Mouse (Mus musculus) MEL (cell line): ENCODE data around the gene Cyb5d2. TPM values are rescaled to one million over a fixed set of nuclear protein-coding genes. Genes with fewer than 3 reads are reported as not detected.

Experiments used
- DNase-seq: peaks from one replicate; pipeline ENCODE4 v3.0.0; 2011; ENCODE audit warnings: low read depth, low spot score
- H3K27ac ChIP-seq: 2 replicates; pipeline ENCODE4 v1.5.1; 2012; ENCODE audit warnings: low read depth, mild to moderate bottlenecking, control low read depth, low read length, moderate library complexity; ENCODE audit not compliant: control insufficient read depth
- H3K27me3 ChIP-seq, 2 experiments: fragments of 150-350 bp in 1 of 2; sonication (generic) in 1 of 2; 2 replicates each; pipeline ENCODE4 v1.6.1; 2012; ENCODE audit warnings: low read length in 2 of 2, mild to moderate bottlenecking in 2 of 2, improper control_type of control experiment in 1 of 2, moderate library complexity in 1 of 2; ENCODE audit not compliant: insufficient read depth in 2 of 2, control insufficient read depth in 1 of 2
- H3K36me3 ChIP-seq, 2 experiments: 2 replicates each; pipeline ENCODE4 v1.6.1; 2012 to 2014; ENCODE audit warnings: low read length in 2 of 2, improper control_type of control experiment in 1 of 2, inconsistent platforms in 1 of 2, mild to moderate bottlenecking in 1 of 2; ENCODE audit not compliant: insufficient read depth in 2 of 2, control insufficient read depth in 1 of 2
- H3K4me1 ChIP-seq, 2 experiments: fragments of 150-350 bp in 1 of 2; sonication (generic) in 1 of 2; 2 replicates each; pipeline ENCODE4 v1.6.1; 2012; ENCODE audit warnings: low read length in 2 of 2, improper control_type of control experiment in 1 of 2, mild to moderate bottlenecking in 1 of 2; ENCODE audit not compliant: insufficient read depth in 2 of 2, control insufficient read depth in 1 of 2
- H3K4me3 ChIP-seq, 2 experiments: fragments of 150-350 bp in 1 of 2; sonication (generic) in 1 of 2; 2 replicates each; pipeline ENCODE4 v1.5.1; 2012; ENCODE audit warnings: low read depth in 2 of 2, low read length in 2 of 2, mild to moderate bottlenecking in 2 of 2, moderate library complexity in 2 of 2, control low read depth in 1 of 2, improper control_type of control experiment in 1 of 2; ENCODE audit not compliant: control insufficient read depth in 1 of 2, insufficient read depth in 1 of 2
- H3K79me2 ChIP-seq: 2 replicates; pipeline ENCODE4 v1.6.1; 2012; ENCODE audit warnings: mild to moderate bottlenecking, low read length, moderate library complexity; ENCODE audit not compliant: control insufficient read depth, poor library complexity, insufficient read depth
- H3K9ac ChIP-seq: 2 replicates; pipeline ENCODE4 v1.6.1; 2012; ENCODE audit warnings: low read depth, mild to moderate bottlenecking, control low read depth, low read length, moderate library complexity; ENCODE audit not compliant: control insufficient read depth, poor library complexity, severe bottlenecking
- H3K9me3 ChIP-seq: fragments of 150-350 bp; sonication (generic); replicated peaks from 2 replicates; pipeline ENCODE4 v1.6.1; 2012; ENCODE audit warnings: mild to moderate bottlenecking, low read length, improper control_type of control experiment, moderate library complexity; ENCODE audit not compliant: insufficient read depth
- BHLHE40 ChIP-seq: IDR thresholded peaks from 2 replicates; pipeline ENCODE4 v1.6.1; 2012; ENCODE audit warnings: low read depth, mild to moderate bottlenecking, inconsistent platforms, low read length, improper control_type of control experiment, borderline replicate concordance
- CHD1 ChIP-seq: IDR thresholded peaks from 2 replicates; pipeline ENCODE4 v1.6.1; 2012; ENCODE audit warnings: low read depth, mild to moderate bottlenecking, inconsistent platforms, low read length, improper control_type of control experiment
- ELF1 ChIP-seq: IDR thresholded peaks from 2 replicates; pipeline ENCODE4 v1.6.1; 2014; ENCODE audit warnings: low read depth, mild to moderate bottlenecking, inconsistent platforms, low read length, improper control_type of control experiment, moderate library complexity
- EP300 ChIP-seq, 2 experiments: IDR thresholded peaks; 2 replicates each; pipeline ENCODE4 v1.6.1; 2011; ENCODE audit warnings: improper control_type of control experiment in 2 of 2, low read length in 2 of 2, low read depth in 1 of 2, mild to moderate bottlenecking in 1 of 2
- ETS1 ChIP-seq: IDR thresholded peaks from 2 replicates; pipeline ENCODE4 v1.6.1; 2012; ENCODE audit warnings: low read depth, mild to moderate bottlenecking, inconsistent platforms, low read length, improper control_type of control experiment, moderate library complexity
- GABPA ChIP-seq: IDR thresholded peaks from 2 replicates; pipeline ENCODE4 v1.6.1; 2012; ENCODE audit warnings: low read depth, mild to moderate bottlenecking, inconsistent platforms, low read length, improper control_type of control experiment, moderate library complexity
- GATA1 ChIP-seq: IDR thresholded peaks from 2 replicates; pipeline ENCODE4 v1.6.1; 2011; ENCODE audit warnings: low read depth, low read length, improper control_type of control experiment
- HCFC1 ChIP-seq: IDR thresholded peaks from 2 replicates; pipeline ENCODE4 v1.6.1; 2012; ENCODE audit warnings: low read depth, mild to moderate bottlenecking, inconsistent platforms, low read length, improper control_type of control experiment, moderate library complexity
- JUND ChIP-seq: IDR thresholded peaks from 2 replicates; pipeline ENCODE4 v1.6.1; 2011; ENCODE audit warnings: low read depth, mild to moderate bottlenecking, improper control_type of control experiment, low read length
- KAT2A ChIP-seq: conservative IDR thresholded peaks from 2 replicates; pipeline ENCODE4 v1.6.1; 2012; ENCODE audit warnings: low read depth, low read length, improper control_type of control experiment, inconsistent platforms
- MAX ChIP-seq: IDR thresholded peaks from 2 replicates; pipeline ENCODE4 v1.6.1; 2011; ENCODE audit warnings: low read length, improper control_type of control experiment
- MAZ ChIP-seq: IDR thresholded peaks from 2 replicates; pipeline ENCODE4 v1.6.1; 2012; ENCODE audit warnings: low read depth, mild to moderate bottlenecking, inconsistent platforms, low read length, improper control_type of control experiment
- MEF2A ChIP-seq: IDR thresholded peaks from 2 replicates; pipeline ENCODE4 v1.6.1; 2014; ENCODE audit warnings: low read depth, mild to moderate bottlenecking, inconsistent platforms, low read length, improper control_type of control experiment; ENCODE audit not compliant: poor library complexity, insufficient replicate concordance, severe bottlenecking; ENCODE audit errors: extremely low read depth
- MXI1 ChIP-seq: IDR thresholded peaks from 2 replicates; pipeline ENCODE4 v1.6.1; 2011; ENCODE audit warnings: mild to moderate bottlenecking, low read depth, low read length, improper control_type of control experiment
- MYB ChIP-seq: IDR thresholded peaks from 2 replicates; pipeline ENCODE4 v1.6.1; 2011; ENCODE audit warnings: mild to moderate bottlenecking, low read depth, low read length, improper control_type of control experiment
- MYC ChIP-seq: IDR thresholded peaks from 2 replicates; pipeline ENCODE4 v1.6.1; 2011; ENCODE audit warnings: low read depth, mild to moderate bottlenecking, low read length, improper control_type of control experiment, moderate library complexity
- NELFE ChIP-seq: IDR thresholded peaks from 2 replicates; pipeline ENCODE4 v1.6.1; 2011; ENCODE audit warnings: low read depth, low read length, improper control_type of control experiment
- NRF1 ChIP-seq: IDR thresholded peaks from 2 replicates; pipeline ENCODE4 v1.6.1; 2014; ENCODE audit warnings: low read depth, mild to moderate bottlenecking, inconsistent platforms, low read length, improper control_type of control experiment, moderate library complexity; ENCODE audit not compliant: poor library complexity, insufficient read depth, severe bottlenecking
- POLR2A ChIP-seq, 2 experiments: IDR thresholded peaks; 2 replicates each; pipeline ENCODE4 v1.6.1; 2011 to 2012; ENCODE audit warnings: low read length in 2 of 2, mild to moderate bottlenecking in 2 of 2, control low read depth in 1 of 2, improper control_type of control experiment in 1 of 2, low read depth in 1 of 2, moderate library complexity in 1 of 2; ENCODE audit not compliant: control insufficient read depth in 1 of 2, insufficient read depth in 1 of 2, poor library complexity in 1 of 2
- POLR2AphosphoS2 ChIP-seq: IDR thresholded peaks from 2 replicates; pipeline ENCODE4 v1.6.1; 2011; ENCODE audit warnings: low read length, improper control_type of control experiment
- POLR2AphosphoS5 ChIP-seq: IDR thresholded peaks from 2 replicates; pipeline ENCODE4 v1.6.1; 2012; ENCODE audit warnings: low read depth, borderline replicate concordance, mild to moderate bottlenecking, inconsistent platforms, low read length, moderate library complexity, mixed read lengths
- RCOR1 ChIP-seq: IDR thresholded peaks from 2 replicates; pipeline ENCODE4 v1.6.1; 2012; ENCODE audit warnings: low read depth, mild to moderate bottlenecking, inconsistent platforms, low read length, improper control_type of control experiment
- SIN3A ChIP-seq: IDR thresholded peaks from 2 replicates; pipeline ENCODE4 v1.6.1; 2012; ENCODE audit warnings: low read length, improper control_type of control experiment, inconsistent platforms
- SMC3 ChIP-seq: IDR thresholded peaks from 2 replicates; pipeline ENCODE4 v1.6.1; 2011; ENCODE audit warnings: low read depth, low read length, improper control_type of control experiment
- TBP ChIP-seq: IDR thresholded peaks from 2 replicates; pipeline ENCODE4 v1.8.0; 2011; ENCODE audit warnings: low read depth, low read length, improper control_type of control experiment
- TCF12 ChIP-seq: IDR thresholded peaks from 2 replicates; pipeline ENCODE4 v1.6.1; 2014; ENCODE audit warnings: low read depth, mild to moderate bottlenecking, inconsistent platforms, low read length, improper control_type of control experiment, moderate library complexity
- UBTF ChIP-seq: IDR thresholded peaks from 2 replicates; pipeline ENCODE4 v1.6.1; 2012; ENCODE audit warnings: low read depth, mild to moderate bottlenecking, inconsistent platforms, low read length, improper control_type of control experiment, moderate library complexity, borderline replicate concordance; ENCODE audit not compliant: insufficient read depth
- USF1 ChIP-seq: IDR thresholded peaks from 2 replicates; pipeline ENCODE4 v1.6.1; 2014; ENCODE audit warnings: low read depth, mild to moderate bottlenecking, inconsistent platforms, low read length, improper control_type of control experiment, moderate library complexity
- USF2 ChIP-seq, 2 experiments: IDR thresholded peaks; 2 replicates each; pipeline ENCODE4 v1.6.1; 2011 to 2012; ENCODE audit warnings: improper control_type of control experiment in 2 of 2, low read length in 2 of 2, borderline replicate concordance in 1 of 2, inconsistent platforms in 1 of 2, low read depth in 1 of 2, mild to moderate bottlenecking in 1 of 2; ENCODE audit not compliant: insufficient read depth in 1 of 2
- ZC3H11A ChIP-seq: IDR thresholded peaks from 2 replicates; pipeline ENCODE4 v1.6.1; 2012; ENCODE audit warnings: low read depth, mild to moderate bottlenecking, inconsistent platforms, low read length, improper control_type of control experiment
- ZKSCAN1 ChIP-seq: IDR thresholded peaks from 2 replicates; pipeline ENCODE4 v1.6.1; 2012; ENCODE audit warnings: low read depth, mild to moderate bottlenecking, inconsistent platforms, low read length, improper control_type of control experiment, moderate library complexity
- ZMIZ1 ChIP-seq: IDR thresholded peaks from 2 replicates; pipeline ENCODE4 v1.6.1; 2012; ENCODE audit warnings: low read depth, mild to moderate bottlenecking, inconsistent platforms, low read length, improper control_type of control experiment, moderate library complexity
- ZNF384 ChIP-seq: IDR thresholded peaks from 2 replicates; pipeline ENCODE4 v1.6.1; 2012; ENCODE audit warnings: low read depth, mild to moderate bottlenecking, inconsistent platforms, low read length, improper control_type of control experiment
- polyA plus RNA-seq, 2 experiments: library from polyadenylated mRNA; stranded (reverse) in 1 of 2; unstranded in 1 of 2; fragments of >175 nt in 1 of 2; fragments of >200 nt in 1 of 2; gene quantifications; 2 replicates each; pipeline versions ENCODE4 v1.2.1 to v1.2.4; 2012; ENCODE audit warnings: low replicate concordance in 2 of 2, low read depth in 1 of 2; ENCODE audit not compliant: insufficient read length in 2 of 2, insufficient read depth in 1 of 2, missing spikeins in 1 of 2
- total RNA-seq: library from RNA; depleted of rRNA; stranded (reverse); fragments of 300-350 nt; gene quantifications from 2 replicates; pipeline ENCODE4 v1.2.3, GENCODE M21; 2012; rRNA removed

Cyb5d2 gene
- total RNA-seq = 5.9 and 7.2 TPM in 2 replicates
- 1 to 10 TPM in 1 of 2 experiments, not detected in 1; 4.6 TPM for polyA plus RNA-seq

DNA sequence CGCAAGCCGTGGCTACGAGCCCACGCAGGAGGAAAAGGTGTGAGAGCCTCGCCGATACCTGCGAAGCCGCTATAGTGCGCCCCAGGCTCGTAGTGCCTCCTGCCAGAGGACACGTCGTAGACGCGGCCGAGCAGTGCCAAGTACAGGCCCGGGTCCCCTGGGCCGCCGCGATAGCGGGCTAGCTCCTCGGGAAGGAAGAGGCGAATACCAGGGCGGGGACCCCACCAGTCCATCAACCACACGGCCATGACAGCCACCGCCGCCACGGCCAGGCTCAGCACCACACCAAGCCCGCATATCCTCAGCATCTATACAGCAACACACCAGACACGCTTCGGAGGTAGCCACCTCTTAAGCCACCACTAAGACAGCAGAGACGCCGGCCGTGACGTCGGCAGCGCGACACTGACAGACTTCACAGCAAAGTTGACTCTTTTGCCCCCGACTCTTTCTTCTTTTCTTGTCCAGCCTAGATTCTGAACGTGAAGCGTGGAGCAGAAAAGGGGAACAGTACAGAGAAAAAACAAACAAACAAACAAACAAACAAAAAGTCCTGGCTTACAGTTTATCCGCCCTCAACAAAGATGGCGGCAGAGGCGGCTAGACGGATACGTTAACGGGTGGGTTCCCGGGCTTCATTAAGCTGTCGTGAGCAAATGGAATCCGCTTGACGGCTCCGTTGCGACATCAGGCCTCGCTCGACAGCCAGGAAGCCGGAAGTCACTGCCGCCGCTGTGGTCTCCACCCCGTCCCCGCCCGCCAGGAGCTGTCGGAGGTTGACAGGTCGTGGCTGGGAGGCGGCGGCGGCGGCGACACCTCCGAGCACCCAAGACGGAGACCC lies at the start of gene Cyb5d2, which contains the start of gene Zzef1:
Gene Cyb5d2 (minus strand): TSS at position 688 of the 841 bp plus-strand sequence.
Gene Zzef1 (plus strand): TSS at position 772 of the 841 bp plus-strand sequence.
- Histone ChIP-seq H3K4me1 (peaks cover 7 to 19% of the 10 kb centered on the region in 2 experiments), H3K9ac (peak within 1 kb of the TSS; percentile 83), H3K79me2 (peaks cover 29% of the 10 kb centered on the region), H3K36me3 (peaks cover 0 to 32% of the 10 kb centered on the region in 2 experiments; a peak in 3 of 4 replicates), H3K27ac (peak within 1 kb of the TSS; percentile 94), H3K27me3 (no peaks in the 10 kb centered on the region), H3K4me3 (peak within 1 kb of the TSS; percentile 63 to 81), H3K9me3 (no peaks in the 10 kb centered on the region)
- DNase-seq = peak; percentile 99
- TF ChIP-seq ETS1 = peak; percentile 64; the same call in 1 of the 2 replicates
- TF ChIP-seq ZKSCAN1 = no peak
- peak; percentile 51; the same call in 1 of the 2 replicates for TF ChIP-seq USF1
- peak; percentile 36; the same call in 1 of the 2 replicates for TF ChIP-seq NRF1
- TF ChIP-seq ZC3H11A = no peak
- TF ChIP-seq POLR2AphosphoS2 = peak; percentile 42; the same call in 1 of the 2 replicates
- no peak; the same call in 1 of the 2 replicates for TF ChIP-seq CHD1
- no peak for TF ChIP-seq JUND
- TF ChIP-seq ELF1 = peak; percentile 98
- peak; percentile 11; the same call in 1 of the 2 replicates for TF ChIP-seq GATA1
- peak; percentile 96 for TF ChIP-seq HCFC1
- TF ChIP-seq BHLHE40 = no peak
- peak; percentile 74 for TF ChIP-seq MAX
- TF ChIP-seq MXI1 = peak; percentile 91
- TF ChIP-seq SMC3 = no peak
- TF ChIP-seq MYB = peak; percentile 99
- TF ChIP-seq RCOR1 = no peak
- TF ChIP-seq ZMIZ1 = peak; percentile 77
- TF ChIP-seq MYC = peak; percentile 77
- peak; percentile 81 for TF ChIP-seq MAZ
- no peak for TF ChIP-seq POLR2AphosphoS5
- 0 out of 2 replicates have a peak, but pooled peaks have one; percentile 29 for TF ChIP-seq MEF2A
- no peak for TF ChIP-seq USF2 (IDR thresholded peaks at IDR 0.05; ENCODE audit: borderline replicate concordance in 1 of 2, insufficient read depth in 1 of 2, low read depth in 1 of 2, low read length in 2 of 2)
- TF ChIP-seq ZNF384 = no peak
- TF ChIP-seq TCF12 = peak; percentile 78
- TF ChIP-seq TBP = peak; percentile 79; the same call in 1 of the 2 replicates
- peak; percentile 97 for TF ChIP-seq KAT2A
- TF ChIP-seq EP300 (IDR thresholded peaks at IDR 0.05; ENCODE audit: low read depth in 1 of 2, low read length in 2 of 2) = peak in 1 of 2 experiments; percentile 70; a peak in 2 of 4 replicates
- peak; percentile 34 to 88; a peak in 3 of 4 replicates for TF ChIP-seq POLR2A (IDR thresholded peaks at IDR 0.05; ENCODE audit: control insufficient read depth in 1 of 2, insufficient read depth in 1 of 2, low read depth in 1 of 2, low read length in 2 of 2, poor library complexity in 1 of 2)
- TF ChIP-seq UBTF = 0 out of 2 replicates have a peak, but pooled peaks have one; percentile 55
- peak; percentile 63 for TF ChIP-seq NELFE
- peak; percentile 55; the same call in 1 of the 2 replicates for TF ChIP-seq GABPA
- TF ChIP-seq SIN3A = peak; percentile 97
